Mouse (Mus musculus): ENCODE measurements around the gene Cd7.

DNA sequence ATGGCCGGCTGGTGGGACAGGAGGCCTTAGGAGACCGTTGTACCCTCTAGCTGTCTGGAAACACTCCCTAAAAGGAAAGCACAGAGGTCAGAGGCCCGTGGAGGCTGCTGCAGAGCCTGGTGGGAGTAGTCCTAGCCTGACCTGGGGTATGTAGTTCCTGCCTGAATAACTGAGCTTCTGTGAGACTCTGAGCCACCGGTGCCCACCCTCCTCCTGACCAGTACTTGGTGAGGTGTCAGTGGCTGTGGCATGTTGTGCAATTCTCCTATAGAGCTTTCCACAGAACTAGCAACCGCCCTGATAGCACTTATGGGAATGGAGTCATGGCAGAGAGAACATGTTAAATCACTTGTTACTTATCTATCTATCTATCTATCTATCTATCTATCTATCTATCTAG lies 36.4 kb upstream of the Cd7 start:
- TF ChIP-seq CTCF (IDR thresholded peaks at IDR 0.05; ENCODE audit: low read depth) (no peak), EP300 (optimal IDR thresholded peaks at IDR 0.05) (no peak)
